Mouse (Mus musculus) midbrain, embryonic 10.5 days (tissue): ENCODE results near the gene Gm14214. TPM values are rescaled to one million over a fixed set of nuclear protein-coding genes. Genes with fewer than 3 reads are reported as not detected.
A peak's percentile ranks its signal among the peaks of the same experiment; 100 is the strongest.

Experiments used
- DNase-seq: peaks from one replicate; pipeline ENCODE4 v3.0.0-alpha.2; 2017; ENCODE audit warnings: low spot score
- H3K27ac ChIP-seq: fragments of 300-500 bp; sonication (generic); replicated peaks from 2 replicates; pipeline ENCODE4 v1.5.1; 2016; ENCODE audit warnings: mild to moderate bottlenecking
- H3K27me3 ChIP-seq: fragments of 300-500 bp; sonication (generic); 2 replicates; pipeline ENCODE4 v1.6.1; 2016; ENCODE audit warnings: low read depth, mild to moderate bottlenecking; ENCODE audit not compliant: poor library complexity, severe bottlenecking
- H3K36me3 ChIP-seq: fragments of 300-500 bp; sonication (generic); 2 replicates; pipeline ENCODE4 v1.6.1; 2016; ENCODE audit warnings: mild to moderate bottlenecking, moderate library complexity
- H3K4me1 ChIP-seq: fragments of 300-500 bp; sonication (generic); 2 replicates; pipeline ENCODE4 v1.6.1; 2016
- H3K4me3 ChIP-seq: fragments of 300-500 bp; sonication (generic); 2 replicates; pipeline ENCODE4 v1.5.1; 2016; ENCODE audit warnings: mild to moderate bottlenecking, moderate library complexity
- H3K9me3 ChIP-seq: fragments of 300-500 bp; sonication (generic); replicated peaks from 2 replicates; pipeline ENCODE4 v1.6.1; 2016; ENCODE audit warnings: mild to moderate bottlenecking
- WGBS: fragments of 180-500 bp; shearing (Covaris S2); methylation state at CpG from one replicate; pipeline ENCODE4 v1.1.7; 2016; 5-methylcytosine and 5-hydroxymethylcytosine counted together
- polyA plus RNA-seq: library from polyadenylated mRNA; unstranded; fragments of >200 nt; fragmentation: Nextera tagmentation; extraction: Ambion mirVana; gene quantifications from 2 replicates; pipeline ENCODE4 v1.2.1, GENCODE M21; 2016

The Gm14214 gene
- polyA plus RNA-seq, 1 experiment from 2014 or later = not detected

DNA sequence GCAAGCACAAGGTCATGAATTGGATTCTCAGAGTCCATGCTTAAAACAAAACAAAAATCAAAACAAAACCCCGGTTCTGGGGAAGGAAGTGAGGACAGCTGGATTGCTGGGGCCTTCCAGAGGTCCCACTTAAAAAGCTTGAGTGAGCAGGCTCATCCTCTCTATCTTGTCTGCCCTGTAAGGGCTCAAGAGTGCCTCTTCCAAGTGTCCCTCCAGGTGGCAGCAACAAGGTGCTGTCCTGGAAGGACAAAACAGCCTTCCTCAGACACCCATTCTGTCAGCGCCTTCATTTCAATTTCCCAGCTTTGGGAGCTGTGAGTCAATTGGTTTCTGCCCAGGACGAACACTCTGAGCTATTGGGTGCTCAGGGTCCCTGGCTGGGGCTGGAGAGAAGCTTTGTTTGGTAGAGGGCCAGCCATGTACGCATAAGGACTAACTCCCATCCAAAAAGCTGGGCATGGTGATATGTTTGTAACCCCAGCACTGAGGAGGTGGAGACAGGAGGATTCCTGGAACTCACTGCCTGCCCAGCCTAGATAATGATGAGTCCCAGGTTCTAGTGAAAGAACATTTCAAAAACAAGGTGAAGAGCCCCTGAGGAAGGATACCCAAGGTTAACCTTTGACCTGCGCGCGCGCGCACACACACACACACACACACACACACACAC is 4.9 kb downstream of the Gm14214 start:
- Histone ChIP-seq H3K27me3 (no peaks in the 10 kb centered on the region), H3K36me3 (no peaks in the 10 kb centered on the region), H3K9me3 (no peaks in the 10 kb centered on the region; the same call in 1 of the 2 replicates), H3K4me1 (no peaks in the 10 kb centered on the region), H3K4me3 (no peak overlapping the region), H3K27ac (no peak overlapping the region)
- WGBS = 80% methylated on average over 9 of the region's 9 CpGs
- DNase-seq = no peak

GRCm38 (mm10) chr2:154763226-154763625 is 6.6 kb downstream of the Gm14214 start:
- H3K4me3 ChIP-seq = no peak overlapping the region
- H3K27me3 ChIP-seq = no peaks in the 10 kb centered on the region
- no peaks in the 10 kb centered on the region for H3K36me3 ChIP-seq
- no peaks in the 10 kb centered on the region for H3K4me1 ChIP-seq
- no peak for DNase-seq
- WGBS = 92% methylated on average over 3 of the region's 3 CpGs
- H3K27ac ChIP-seq = 0 out of 2 replicates have a peak overlapping the region, but pooled peaks have one; percentile 3
- H3K9me3 ChIP-seq = no peaks in the 10 kb centered on the region; the same call in 1 of the 2 replicates

- Histone ChIP-seq H3K9me3 (no peaks in the 10 kb centered on the region; the same call in 1 of the 2 replicates), H3K27me3 (no peaks in the 10 kb centered on the region), H3K36me3 (no peaks in the 10 kb centered on the region), H3K4me1 (no peaks in the 10 kb centered on the region), H3K27ac (no peak overlapping the region), H3K4me3 (no peak overlapping the region)
- DNase-seq = no peak
- 83% methylated on average over 1 of the region's 1 CpGs for WGBS
Observed at GRCm38 (mm10) chr2:154758454-154758853, 11.4 kb downstream of the Gm14214 start.

- H3K27ac ChIP-seq = no peak overlapping the region
- DNase-seq = no peak
- H3K36me3 ChIP-seq = no peaks in the 10 kb centered on the region
- no peaks in the 10 kb centered on the region for H3K4me1 ChIP-seq
- WGBS = 90% methylated on average over 5 of the region's 5 CpGs
- no peaks in the 10 kb centered on the region; the same call in 1 of the 2 replicates for H3K9me3 ChIP-seq
- no peaks in the 10 kb centered on the region for H3K27me3 ChIP-seq
- no peak overlapping the region for H3K4me3 ChIP-seq
Observed at GRCm38 (mm10) chr2:154757691-154758090, 12.1 kb downstream of the Gm14214 start.

DNA sequence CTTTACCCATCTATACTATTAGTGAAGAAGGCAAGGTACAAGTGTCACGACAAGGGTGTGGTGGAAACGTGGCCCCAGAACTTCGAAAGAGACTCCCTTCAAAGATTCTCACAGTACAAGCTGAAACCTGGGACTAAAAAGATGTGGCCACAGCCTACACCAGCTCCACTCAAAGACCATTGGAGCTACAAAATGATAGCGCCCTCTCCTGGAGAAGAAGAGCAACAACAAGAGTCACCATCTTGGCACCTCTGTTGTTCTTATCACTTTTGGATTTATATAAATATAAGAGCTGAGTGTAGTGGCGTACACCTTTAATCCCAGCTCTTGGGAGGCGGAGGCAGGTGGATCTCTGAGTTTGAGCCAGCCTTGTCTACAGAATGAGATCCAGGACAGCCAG is 14.0 kb downstream of the Gm14214 start:
- 52% methylated on average over 6 of the region's 6 CpGs for WGBS
- no peaks in the 10 kb centered on the region; the same call in 1 of the 2 replicates for H3K9me3 ChIP-seq
- H3K4me3 ChIP-seq = no peak overlapping the region
- H3K4me1 ChIP-seq = no peaks in the 10 kb centered on the region
- H3K27me3 ChIP-seq = no peaks in the 10 kb centered on the region
- H3K27ac ChIP-seq = no peak overlapping the region
- DNase-seq = no peak
- H3K36me3 ChIP-seq = no peaks in the 10 kb centered on the region

- H3K9me3 ChIP-seq = no peaks in the 10 kb centered on the region
- no peaks in the 10 kb centered on the region for H3K27me3 ChIP-seq
- H3K27ac ChIP-seq = no peak overlapping the region
- no peak for DNase-seq
- no peaks in the 10 kb centered on the region for H3K4me1 ChIP-seq
- 89% methylated on average over 2 of the region's 2 CpGs for WGBS
- H3K36me3 ChIP-seq = no peaks in the 10 kb centered on the region
- H3K4me3 ChIP-seq = no peak overlapping the region
Observed at GRCm38 (mm10) chr2:154754068-154754560, 15.7 kb downstream of the Gm14214 start.

GRCm38 (mm10) chr2:154751924-154752323 is 17.9 kb downstream of the Gm14214 start:
- no peak for DNase-seq
- no peaks in the 10 kb centered on the region for H3K36me3 ChIP-seq
- no peak overlapping the region for H3K4me3 ChIP-seq
- WGBS = 60% methylated on average over 8 of the region's 8 CpGs
- no peaks in the 10 kb centered on the region for H3K27me3 ChIP-seq
- no peaks in the 10 kb centered on the region for H3K9me3 ChIP-seq
- H3K27ac ChIP-seq = 0 out of 2 replicates have a peak overlapping the region, but pooled peaks have one; percentile 13
- no peaks in the 10 kb centered on the region for H3K4me1 ChIP-seq

DNA sequence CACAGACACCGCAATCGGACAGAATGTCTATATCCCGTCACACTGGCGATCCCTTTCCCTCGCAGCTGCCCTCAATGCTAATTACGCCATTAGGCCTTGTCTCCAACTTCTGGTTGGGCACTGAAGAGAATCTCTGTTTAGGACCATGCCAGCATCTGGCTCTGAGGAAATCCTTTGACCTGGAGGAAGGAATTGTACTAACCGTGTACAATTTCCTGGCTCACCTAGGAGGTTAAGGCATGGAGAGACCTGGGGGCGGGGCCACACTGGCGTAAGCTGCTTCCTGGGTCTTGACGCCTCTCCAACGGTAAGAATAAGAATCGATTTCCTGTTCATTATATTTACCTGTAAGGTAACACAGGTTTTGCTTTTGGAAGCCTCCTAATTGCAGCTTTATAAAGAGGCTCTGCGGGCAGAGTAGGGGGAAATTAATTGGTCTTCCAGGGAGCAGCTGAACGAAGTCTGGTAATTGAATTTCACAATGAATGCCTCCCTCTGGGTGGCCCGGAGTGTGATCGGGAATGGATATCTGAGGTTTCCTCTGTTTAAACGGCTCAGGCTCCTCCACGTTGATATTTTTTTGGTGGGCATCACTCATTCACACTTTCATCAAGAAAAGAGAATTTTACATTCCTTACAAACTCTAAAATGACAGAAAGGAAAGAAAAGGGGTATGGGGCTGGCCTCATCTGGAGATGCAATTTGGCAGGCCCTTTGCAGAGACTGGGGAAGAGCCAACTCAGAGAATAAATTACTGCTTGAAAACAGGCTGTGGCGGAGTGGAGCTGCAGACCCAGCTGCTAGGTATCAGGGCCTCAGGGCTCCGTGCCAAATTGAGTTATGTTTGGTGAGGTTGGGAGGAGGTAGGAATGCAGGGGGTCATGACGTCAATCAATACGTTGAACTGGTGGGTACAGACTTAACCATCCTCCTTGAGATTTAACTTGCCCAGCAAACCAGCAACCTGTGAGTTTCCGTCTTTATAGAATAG is 20.5 kb downstream of the Gm14214 start:
- no peaks in the 10 kb centered on the region for H3K36me3 ChIP-seq
- 72% methylated on average over 23 of the region's 23 CpGs for WGBS
- DNase-seq = no peak

DNA sequence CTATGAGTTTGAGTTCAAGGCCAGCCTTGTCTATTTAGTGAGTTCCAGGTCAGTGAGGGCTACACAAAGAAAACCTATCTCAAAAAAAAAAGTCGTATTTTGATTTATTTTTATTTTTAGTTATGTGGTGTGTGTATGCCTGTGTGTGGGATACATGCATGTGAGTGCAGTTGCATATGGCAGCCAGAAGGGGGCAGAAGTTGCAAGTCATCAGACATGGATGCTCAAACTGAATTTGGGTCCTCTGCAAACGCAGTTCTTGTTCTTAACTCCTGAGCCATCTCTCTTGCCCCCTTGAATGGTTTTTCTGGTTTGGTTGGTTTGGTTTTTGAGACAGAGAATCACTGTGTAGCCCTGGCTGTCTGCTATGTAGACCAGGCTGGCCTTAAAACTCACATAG is 21.4 kb downstream of the Gm14214 start:
- H3K27me3 ChIP-seq = no peaks in the 10 kb centered on the region
- no peak overlapping the region for H3K27ac ChIP-seq
- DNase-seq = no peak
- no peaks in the 10 kb centered on the region for H3K36me3 ChIP-seq
- H3K9me3 ChIP-seq = no peaks in the 10 kb centered on the region
- WGBS = 86% methylated on average over 2 of the region's 2 CpGs
- H3K4me1 ChIP-seq = 0 out of 2 replicates have a peak, but pooled peaks cover under 1% of the 10 kb centered on the region
- no peak overlapping the region for H3K4me3 ChIP-seq

More for the DNA sequence above, 20.5 kb downstream of the Gm14214 start:
- H3K27me3 ChIP-seq = no peaks in the 10 kb centered on the region
- no peak overlapping the region for H3K27ac ChIP-seq
- H3K9me3 ChIP-seq = no peaks in the 10 kb centered on the region
- H3K4me3 ChIP-seq = no peak overlapping the region
- H3K4me1 ChIP-seq = no peaks in the 10 kb centered on the region

- H3K9me3 ChIP-seq = no peaks in the 10 kb centered on the region
- H3K4me1 ChIP-seq = 0 out of 2 replicates have a peak, but pooled peaks cover 3% of the 10 kb centered on the region
- WGBS = 77% methylated on average over 4 of the region's 4 CpGs
- no peak overlapping the region for H3K4me3 ChIP-seq
- H3K36me3 ChIP-seq = no peaks in the 10 kb centered on the region
- no peak overlapping the region for H3K27ac ChIP-seq
- no peaks in the 10 kb centered on the region for H3K27me3 ChIP-seq
- no peak for DNase-seq
Observed at GRCm38 (mm10) chr2:154743915-154744314, 25.9 kb downstream of the Gm14214 start.

- H3K4me3 ChIP-seq = no peak overlapping the region
- H3K27me3 ChIP-seq = no peaks in the 10 kb centered on the region
- H3K36me3 ChIP-seq = no peaks in the 10 kb centered on the region
- WGBS = 75% methylated on average over 10 of the region's 10 CpGs
- H3K9me3 ChIP-seq = no peaks in the 10 kb centered on the region
- H3K27ac ChIP-seq = no peak overlapping the region
- no peak for DNase-seq
- H3K4me1 ChIP-seq = 0 out of 2 replicates have a peak, but pooled peaks cover 3% of the 10 kb centered on the region
Observed at GRCm38 (mm10) chr2:154742911-154743819, 26.7 kb downstream of the Gm14214 start.

DNA sequence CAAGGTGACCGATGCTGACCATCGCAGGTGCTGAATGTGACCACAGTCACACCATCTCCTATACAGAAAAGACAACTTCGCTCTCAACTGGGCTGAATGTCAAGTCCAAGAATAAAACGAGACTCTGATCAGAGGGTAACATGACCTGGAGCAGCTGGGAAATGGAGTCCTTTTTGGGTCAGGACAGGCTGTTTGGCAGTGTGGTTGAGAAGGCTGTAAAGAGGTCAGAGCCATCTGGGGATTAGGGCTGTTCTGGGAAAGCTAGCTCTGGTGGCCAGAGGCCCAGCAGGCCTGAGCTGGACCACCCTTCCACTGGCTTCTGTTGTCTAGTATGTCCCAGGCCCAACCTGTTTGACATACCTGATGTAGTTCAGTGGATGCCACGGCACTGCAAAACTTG is 31.2 kb downstream of the Gm14214 start:
- no peak for DNase-seq
- Histone ChIP-seq H3K27ac (no peak overlapping the region), H3K36me3 (no peaks in the 10 kb centered on the region), H3K4me1 (0 out of 2 replicates have a peak, but pooled peaks cover 3% of the 10 kb centered on the region), H3K4me3 (no peak overlapping the region), H3K27me3 (no peaks in the 10 kb centered on the region), H3K9me3 (no peaks in the 10 kb centered on the region)
- WGBS = 91% methylated on average over 5 of the region's 5 CpGs
